Mouse (Mus musculus) liver, embryonic 14.5 days (tissue): ENCODE measurements around the gene Mecom.

Experiments used
- CTCF ChIP-seq: IDR thresholded peaks from 2 replicates; pipeline ENCODE4 v1.5.1; 2016; ENCODE audit warnings: antibody characterized with exemption, low read depth, control low read depth
- EP300 ChIP-seq: IDR thresholded peaks from 2 replicates; pipeline ENCODE4 v1.6.1; 2016; ENCODE audit warnings: antibody characterized with exemption, low read depth

DNA sequence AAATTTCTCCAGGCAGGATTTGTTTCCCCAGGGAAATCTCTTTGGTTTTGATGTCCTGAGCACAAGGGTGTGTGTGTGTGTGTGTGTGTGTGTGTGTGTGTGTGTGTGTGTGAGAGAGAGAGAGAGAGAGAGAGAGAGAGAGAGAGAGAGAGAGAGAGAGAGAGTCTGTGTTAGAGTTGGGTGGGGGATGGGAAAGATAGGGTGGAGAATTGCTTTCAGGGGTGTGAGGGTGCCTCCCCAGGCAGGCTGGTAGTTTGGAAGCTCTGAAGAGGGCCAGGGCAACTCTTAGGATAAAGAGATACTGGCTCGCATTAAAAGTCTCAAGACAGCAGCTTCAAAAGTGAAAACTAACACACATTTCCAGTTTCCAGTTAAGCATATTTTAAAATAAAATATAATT, 534.4 kb downstream of the Mecom start:
- TF ChIP-seq EP300 (no peak), CTCF (no peak)
